Mouse (Mus musculus): ENCODE results near the gene Rtn3.

GRCm38 (mm10) chr19:7500701-7501100 is 17.6 kb upstream of the Rtn3 start:
- no peak for TF ChIP-seq EP300 (optimal IDR thresholded peaks at IDR 0.05)
- no peak for TF ChIP-seq CTCF (IDR thresholded peaks at IDR 0.05; ENCODE audit: low read depth)
